Mouse (Mus musculus) brain, adult 2 months (tissue): Measurements from ENCODE around the gene Txndc2.
A peak's percentile ranks its signal among the peaks of the same experiment; 100 is the strongest.

Experiments used
- DNase-seq: peaks from one replicate; pipeline ENCODE4 v3.0.0; 2011; ENCODE audit warnings: low read depth, low spot score

Gene Txndc2

GRCm38 (mm10) chr17:65612391-65613141 lies 29.4 kb downstream of the Txndc2 start:
- DNase-seq, result peak; percentile 43

- DNase-seq, result no peak
Measured at GRCm38 (mm10) chr17:65611721-65612120, 30.2 kb downstream of the Txndc2 start.

DNA sequence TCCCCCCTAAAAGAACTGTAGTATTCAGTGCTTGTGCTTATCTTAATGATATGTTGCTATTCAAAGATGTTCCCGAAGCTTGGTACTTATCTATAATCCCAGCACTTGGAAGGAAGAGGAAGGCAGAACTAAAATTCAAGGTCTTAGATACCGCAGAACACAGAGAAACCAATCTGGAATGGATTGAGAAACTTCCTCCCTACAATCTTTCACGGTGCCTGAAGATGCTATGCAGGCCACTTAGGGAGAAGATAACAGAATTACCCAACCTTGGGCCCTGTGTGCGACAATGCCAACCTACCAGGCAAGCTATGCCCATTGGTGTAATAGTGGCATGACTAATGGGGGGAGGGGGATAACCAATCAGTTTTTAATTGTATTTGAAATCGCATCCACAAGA lies 33.2 kb downstream of the Txndc2 start:
- no peak for DNase-seq

- DNase-seq, result no peak
Measured at GRCm38 (mm10) chr17:65608312-65608687, 33.7 kb downstream of the Txndc2 start.

GRCm38 (mm10) chr17:65607574-65608311 lies 34.2 kb downstream of the Txndc2 start:
- DNase-seq, result no peak

DNA sequence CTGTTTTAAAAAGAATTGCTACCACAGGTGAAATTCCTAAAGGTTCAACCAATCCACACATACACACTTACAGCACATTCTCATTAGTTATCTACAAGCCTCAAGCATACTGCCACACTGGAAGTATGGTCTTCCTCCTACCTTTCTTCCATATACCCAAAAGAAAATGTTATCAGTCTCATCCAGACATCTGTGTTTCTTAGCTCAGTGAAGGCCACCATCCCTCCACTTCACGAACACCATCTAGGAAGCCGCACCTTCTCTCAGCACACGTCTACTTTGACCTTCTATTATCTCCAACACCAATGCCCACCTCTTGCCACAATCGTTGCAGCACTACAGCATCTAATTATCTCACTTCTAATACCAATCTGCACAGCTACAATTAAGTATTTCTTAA lies 36.0 kb downstream of the Txndc2 start:
- no peak for DNase-seq

GRCm38 (mm10) chr17:65604892-65605291 lies 37.1 kb downstream of the Txndc2 start:
- DNase-seq, result no peak

DNA sequence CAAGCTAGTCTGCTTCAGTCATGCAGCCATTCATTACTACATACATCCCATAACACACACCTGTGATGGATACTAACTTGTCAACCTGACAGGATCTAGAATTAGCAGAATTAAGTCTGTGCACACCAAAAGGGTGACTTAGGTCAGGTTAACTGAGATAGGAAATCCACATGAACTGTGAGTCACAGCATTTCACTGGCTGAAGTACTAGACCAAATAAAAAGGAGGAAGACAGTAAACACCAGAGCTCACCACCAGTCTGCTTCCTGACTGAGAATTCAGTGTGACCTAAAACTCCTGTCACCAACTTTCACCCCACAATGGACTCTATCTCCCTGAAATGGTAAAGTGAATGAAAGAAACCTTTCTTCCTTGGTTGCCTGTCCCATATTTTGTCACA lies 37.7 kb downstream of the Txndc2 start:
- DNase-seq, result no peak

DNA sequence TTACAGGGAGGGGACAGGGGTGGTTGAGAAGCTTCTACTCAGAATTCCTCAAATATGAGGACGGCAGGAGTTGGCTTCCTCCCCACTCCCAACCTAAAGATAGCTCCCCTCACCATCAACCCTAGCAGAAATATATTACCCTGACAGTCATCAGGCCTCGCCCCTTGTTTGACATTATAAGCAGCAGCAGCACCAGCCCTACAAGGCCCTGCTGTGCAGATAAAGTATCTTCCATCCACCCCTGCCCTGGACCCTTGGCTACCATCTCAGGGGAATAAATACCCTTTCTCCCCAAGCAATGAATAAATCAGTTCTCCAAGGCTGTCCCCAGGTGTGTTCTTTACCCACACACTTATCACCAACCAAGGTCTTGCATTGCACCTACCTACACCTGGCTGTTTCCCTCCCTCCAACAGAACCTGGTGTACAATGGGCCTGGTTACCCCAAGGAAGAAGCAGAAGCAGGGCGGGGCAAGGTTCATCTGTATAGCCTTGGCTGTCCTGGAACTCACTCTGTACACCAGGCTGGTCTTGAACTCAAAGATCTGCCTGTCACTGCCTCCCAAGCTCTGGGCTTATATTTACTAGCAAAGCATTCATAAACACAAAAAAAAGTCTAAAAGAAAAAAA lies 44.0 kb downstream of the Txndc2 start:
- no peak for DNase-seq

GRCm38 (mm10) chr17:65594687-65595086 lies 47.3 kb downstream of the Txndc2 start:
- no peak for DNase-seq
